Mouse (Mus musculus): ENCODE measurements around the gene Dnhd1. TPM values are rescaled to one million over a fixed set of nuclear protein-coding genes. Genes with fewer than 3 reads are reported as not detected.
A peak's percentile ranks its signal among the peaks of the same experiment; 100 is the strongest.

The Dnhd1 gene
- polyA plus RNA-seq, 2 experiments, result 1.4 to 10.9 TPM

DNA sequence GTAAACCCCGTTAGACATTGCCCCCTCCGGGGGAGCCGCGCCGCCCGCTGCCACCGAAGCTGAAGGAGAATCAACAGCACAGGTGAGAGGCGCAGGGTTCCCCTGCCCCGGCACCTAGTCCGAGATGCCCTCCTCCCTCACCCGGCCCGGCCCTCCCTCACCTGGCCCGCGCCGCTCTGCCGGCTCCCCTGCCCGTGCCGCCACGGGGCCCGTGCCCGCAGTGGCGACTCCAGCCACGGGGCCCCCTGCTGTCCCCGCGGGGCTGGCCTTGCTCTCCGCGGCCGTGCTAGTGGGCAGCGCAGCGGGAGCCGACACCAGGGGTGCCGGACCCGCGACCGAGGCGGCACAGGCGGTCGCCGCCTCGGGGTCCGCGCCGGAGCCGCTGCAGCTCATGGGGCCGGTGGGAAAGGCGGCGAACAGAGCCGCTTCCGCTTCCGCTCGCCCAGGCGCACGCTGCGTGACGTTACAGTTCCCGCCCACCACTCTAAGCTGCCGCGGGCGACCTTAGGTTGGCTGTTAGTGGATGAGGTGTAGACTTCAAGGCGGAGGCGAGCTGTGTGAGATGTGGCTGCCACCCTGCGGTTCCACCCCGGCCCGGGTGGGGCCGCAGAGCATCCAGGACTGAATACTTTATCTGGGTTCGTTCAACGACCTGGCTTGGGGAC, 93.4 kb downstream of the Dnhd1 start, which contains the start of gene Taf10:
Gene Taf10, minus strand, starts transcription at position 436 of the 665 bp plus-strand sequence.
- peak; percentile 33; the same call in 1 of the 2 replicates for TF ChIP-seq POLR2A (IDR thresholded peaks at IDR 0.05; ENCODE audit: borderline replicate concordance, extremely low read depth, insufficient read depth, insufficient read length)
- no peaks in the 10 kb centered on the region for H3K27me3 ChIP-seq (ENCODE audit: control insufficient read depth, insufficient read depth, low read length)
- ATAC-seq (ENCODE audit: low FRiP score, low read depth), result peak; percentile 95
- H3K36me3 ChIP-seq (ENCODE audit: control insufficient read depth, insufficient read depth, low read length), result peaks cover 42% of the 10 kb centered on the region
- no peaks in the 10 kb centered on the region for H3K9me3 ChIP-seq (ENCODE audit: control insufficient read depth, low read length)
- peak within 1 kb of the TSS; percentile 88 for H3K4me3 ChIP-seq (replicated peaks; ENCODE audit: low read length)
- WGBS, result 0% methylated on average over 19 of the region's 67 CpGs
- peak; percentile 89 for DNase-seq (ENCODE audit: low spot score)
- H3K9ac ChIP-seq (ENCODE audit: low read depth, low read length, severe bottlenecking), result peak within 1 kb of the TSS; percentile 87
- H3K27ac ChIP-seq (replicated peaks; ENCODE audit: low read depth, low read length), result peak within 1 kb of the TSS; percentile 77
- H3K4me1 ChIP-seq (ENCODE audit: control insufficient read depth, insufficient read depth, low read length), result peaks cover 3% of the 10 kb centered on the region; the same call in 1 of the 2 replicates
- H3K4me2 ChIP-seq (replicated peaks; ENCODE audit: low read depth, low read length, severe bottlenecking), result peak within 1 kb of the TSS; percentile 76

DNA sequence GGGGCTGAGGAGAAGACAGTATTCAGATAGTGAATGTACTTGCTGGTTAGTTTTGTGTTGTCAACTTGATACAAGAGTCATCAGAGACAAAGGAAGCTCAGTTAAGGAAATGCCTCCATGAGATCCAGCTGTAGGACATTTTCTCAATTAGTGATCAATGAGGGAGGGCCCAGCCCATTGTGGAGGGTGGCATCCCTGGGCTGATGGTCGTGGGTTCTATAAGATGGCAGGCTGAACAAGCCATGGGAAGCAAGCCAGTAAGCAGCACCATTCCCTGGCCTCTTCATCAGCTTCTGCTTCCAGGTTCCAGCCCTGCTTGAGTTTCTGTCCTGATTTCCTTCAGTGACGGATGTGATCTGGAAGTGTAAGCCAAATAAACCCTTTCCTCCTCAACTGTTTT, 97.1 kb downstream of the Dnhd1 start:
- peaks cover 5% of the 10 kb centered on the region; the same call in 1 of the 2 replicates for H3K4me1 ChIP-seq (ENCODE audit: control insufficient read depth, insufficient read depth, low read length)
- no peak overlapping the region for H3K4me2 ChIP-seq (replicated peaks; ENCODE audit: low read depth, low read length, severe bottlenecking)
- DNase-seq (ENCODE audit: low spot score) (no peak), ATAC-seq (ENCODE audit: low FRiP score, low read depth) (no peak)
- 80% methylated on average over 2 of the region's 2 CpGs for WGBS
- no peak overlapping the region for H3K4me3 ChIP-seq (replicated peaks; ENCODE audit: low read length)
- H3K27me3 ChIP-seq (ENCODE audit: control insufficient read depth, insufficient read depth, low read length), result no peaks in the 10 kb centered on the region
- H3K27ac ChIP-seq (replicated peaks; ENCODE audit: low read depth, low read length), result no peak overlapping the region
- no peaks in the 10 kb centered on the region for H3K9me3 ChIP-seq (ENCODE audit: control insufficient read depth, low read length)
- peaks cover 19% of the 10 kb centered on the region for H3K36me3 ChIP-seq (ENCODE audit: control insufficient read depth, insufficient read depth, low read length)
- TF ChIP-seq POLR2A (IDR thresholded peaks at IDR 0.05; ENCODE audit: borderline replicate concordance, extremely low read depth, insufficient read depth, insufficient read length), result no peak
- no peak overlapping the region for H3K9ac ChIP-seq (ENCODE audit: low read depth, low read length, severe bottlenecking)

DNA sequence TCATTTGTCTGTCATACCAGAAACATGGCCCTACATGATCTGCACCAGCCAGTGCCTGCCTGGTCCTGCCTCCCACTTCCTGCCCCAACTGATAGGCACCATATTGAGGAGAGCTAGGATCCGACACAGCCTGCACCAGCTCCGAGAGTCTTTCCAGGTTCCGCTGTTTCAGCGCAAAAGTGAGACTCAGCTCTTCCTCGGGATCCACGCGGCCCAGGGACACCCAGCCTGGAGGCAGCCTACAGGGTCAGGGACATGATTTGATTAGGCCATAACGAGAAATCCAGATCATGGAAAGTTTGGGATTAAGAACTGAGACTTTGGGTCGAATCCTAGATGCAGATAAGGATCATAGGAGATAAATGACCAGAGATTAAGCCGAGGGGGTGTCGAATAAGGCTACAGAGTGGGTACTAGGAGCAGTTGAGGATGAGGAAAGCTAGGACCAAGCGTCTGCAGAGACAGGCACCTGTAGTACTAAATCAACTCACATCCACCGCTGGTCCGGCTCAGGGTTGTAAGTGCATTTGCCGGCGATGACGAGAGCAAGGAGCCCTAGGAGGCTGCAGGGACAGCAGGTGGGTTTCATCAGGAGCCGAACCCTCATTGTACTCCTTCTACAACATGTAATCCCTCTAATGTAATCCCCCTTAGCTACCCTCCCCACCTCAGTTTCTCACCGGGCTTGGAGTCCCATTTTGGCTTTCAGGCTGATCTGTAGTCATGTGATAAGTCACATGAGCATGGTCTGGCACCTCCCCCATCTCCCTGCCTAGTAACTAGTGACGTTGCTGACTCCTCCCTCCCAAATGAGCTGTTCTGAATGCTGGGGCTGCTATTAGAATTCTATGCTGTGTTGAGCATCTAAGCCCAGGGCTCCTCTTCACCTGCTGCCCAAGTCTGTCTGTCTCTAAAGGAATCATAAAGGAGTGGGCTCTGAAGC, 101.1 kb downstream of the Dnhd1 start, which contains the start of gene Tpp1:
Gene Tpp1, minus strand, starts transcription at position 745 of the 943 bp plus-strand sequence.
- ATAC-seq (ENCODE audit: low FRiP score, low read depth) (peak; percentile 95), DNase-seq (ENCODE audit: low spot score) (peak; percentile 94)
- Histone ChIP-seq H3K9ac (ENCODE audit: low read depth, low read length, severe bottlenecking) (peak within 1 kb of the TSS; percentile 61), H3K4me1 (ENCODE audit: control insufficient read depth, insufficient read depth, low read length) (peaks cover 5% of the 10 kb centered on the region; the same call in 1 of the 2 replicates), H3K36me3 (ENCODE audit: control insufficient read depth, insufficient read depth, low read length) (peaks cover 50% of the 10 kb centered on the region), H3K27me3 (ENCODE audit: control insufficient read depth, insufficient read depth, low read length) (no peaks in the 10 kb centered on the region), H3K4me3 (replicated peaks; ENCODE audit: low read length) (peak within 1 kb of the TSS; percentile 51), H3K4me2 (replicated peaks; ENCODE audit: low read depth, low read length, severe bottlenecking) (peak within 1 kb of the TSS; percentile 66), H3K27ac (replicated peaks; ENCODE audit: low read depth, low read length) (no peak within 1 kb of the TSS; the same call in 1 of the 2 replicates), H3K9me3 (ENCODE audit: control insufficient read depth, low read length) (no peaks in the 10 kb centered on the region)
- WGBS, result 22% methylated on average over 20 of the region's 20 CpGs
- no peak for TF ChIP-seq POLR2A (IDR thresholded peaks at IDR 0.05; ENCODE audit: borderline replicate concordance, extremely low read depth, insufficient read depth, insufficient read length)

DNA sequence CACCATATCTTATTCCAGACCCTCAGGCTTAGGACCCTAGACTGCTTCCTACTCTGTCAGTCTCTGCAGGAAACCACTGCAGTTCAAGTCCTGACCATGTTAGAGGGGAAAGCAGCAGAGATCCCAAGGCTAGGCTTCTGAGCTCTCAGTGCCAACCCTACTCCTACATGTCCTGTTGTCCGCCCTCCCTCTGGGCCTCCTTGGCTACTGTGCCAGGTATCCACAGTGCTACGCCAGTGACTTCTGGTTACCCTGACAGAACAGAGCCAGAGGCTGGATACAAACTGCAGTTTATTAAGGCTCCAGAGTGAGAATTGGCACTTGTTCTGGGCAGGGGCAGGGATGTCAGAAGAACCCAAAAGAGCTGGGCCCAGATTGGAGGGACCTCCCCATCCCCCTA, 102.1 kb downstream of the Dnhd1 start:
- no peak for TF ChIP-seq POLR2A (IDR thresholded peaks at IDR 0.05; ENCODE audit: borderline replicate concordance, extremely low read depth, insufficient read depth, insufficient read length)

DNA sequence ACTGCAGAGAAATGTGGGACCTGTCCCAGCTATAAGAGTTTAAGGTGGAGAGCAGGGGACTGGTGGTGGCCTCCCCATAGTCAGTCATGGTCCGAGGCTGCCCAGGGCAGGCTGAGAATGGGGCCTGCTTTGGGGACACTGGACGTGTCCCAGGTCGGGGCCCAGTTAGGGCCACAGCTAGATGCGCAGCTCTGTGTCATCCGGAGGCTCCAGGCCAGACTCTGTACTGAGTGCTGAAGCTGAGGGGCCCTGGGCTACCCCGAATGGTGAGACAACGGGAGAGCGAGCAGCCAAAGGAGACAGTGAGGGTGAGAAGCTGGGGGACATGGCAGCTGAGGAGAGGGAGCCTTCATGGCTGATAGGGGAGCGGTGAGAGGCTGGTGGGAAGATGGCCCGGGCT, 102.7 kb downstream of the Dnhd1 start:
- DNase-seq (ENCODE audit: low spot score), result no peak
- H3K4me3 ChIP-seq (replicated peaks; ENCODE audit: low read length), result no peak overlapping the region
- peaks cover 5% of the 10 kb centered on the region; the same call in 1 of the 2 replicates for H3K4me1 ChIP-seq (ENCODE audit: control insufficient read depth, insufficient read depth, low read length)
- ATAC-seq (ENCODE audit: low FRiP score, low read depth), result no peak
- no peak overlapping the region for H3K4me2 ChIP-seq (replicated peaks; ENCODE audit: low read depth, low read length, severe bottlenecking)
- 94% methylated on average over 10 of the region's 10 CpGs for WGBS
- TF ChIP-seq POLR2A (IDR thresholded peaks at IDR 0.05; ENCODE audit: borderline replicate concordance, extremely low read depth, insufficient read depth, insufficient read length), result no peak
- no peaks in the 10 kb centered on the region for H3K9me3 ChIP-seq (ENCODE audit: control insufficient read depth, low read length)
- no peak overlapping the region for H3K27ac ChIP-seq (replicated peaks; ENCODE audit: low read depth, low read length)
- peaks cover 63% of the 10 kb centered on the region for H3K36me3 ChIP-seq (ENCODE audit: control insufficient read depth, insufficient read depth, low read length)
- H3K27me3 ChIP-seq (ENCODE audit: control insufficient read depth, insufficient read depth, low read length), result no peaks in the 10 kb centered on the region
- no peak overlapping the region for H3K9ac ChIP-seq (ENCODE audit: low read depth, low read length, severe bottlenecking)

More for the DNA sequence above, 102.1 kb downstream of the Dnhd1 start:
- Histone ChIP-seq H3K4me1 (ENCODE audit: control insufficient read depth, insufficient read depth, low read length) (peaks cover 5% of the 10 kb centered on the region; the same call in 1 of the 2 replicates), H3K36me3 (ENCODE audit: control insufficient read depth, insufficient read depth, low read length) (peaks cover 57% of the 10 kb centered on the region), H3K9me3 (ENCODE audit: control insufficient read depth, low read length) (no peaks in the 10 kb centered on the region), H3K27me3 (ENCODE audit: control insufficient read depth, insufficient read depth, low read length) (no peaks in the 10 kb centered on the region), H3K4me3 (replicated peaks; ENCODE audit: low read length) (no peak overlapping the region), H3K4me2 (replicated peaks; ENCODE audit: low read depth, low read length, severe bottlenecking) (no peak overlapping the region), H3K27ac (replicated peaks; ENCODE audit: low read depth, low read length) (no peak overlapping the region), H3K9ac (ENCODE audit: low read depth, low read length, severe bottlenecking) (no peak overlapping the region)
- ATAC-seq (ENCODE audit: low FRiP score, low read depth) (no peak), DNase-seq (ENCODE audit: low spot score) (no peak)
- 96% methylated on average over 2 of the region's 2 CpGs for WGBS

Data from limb, embryonic 14.5 days (tissue).